Comparison of ENCODE assay signal across 23 mouse cellular contexts in the genomic region with DNA sequence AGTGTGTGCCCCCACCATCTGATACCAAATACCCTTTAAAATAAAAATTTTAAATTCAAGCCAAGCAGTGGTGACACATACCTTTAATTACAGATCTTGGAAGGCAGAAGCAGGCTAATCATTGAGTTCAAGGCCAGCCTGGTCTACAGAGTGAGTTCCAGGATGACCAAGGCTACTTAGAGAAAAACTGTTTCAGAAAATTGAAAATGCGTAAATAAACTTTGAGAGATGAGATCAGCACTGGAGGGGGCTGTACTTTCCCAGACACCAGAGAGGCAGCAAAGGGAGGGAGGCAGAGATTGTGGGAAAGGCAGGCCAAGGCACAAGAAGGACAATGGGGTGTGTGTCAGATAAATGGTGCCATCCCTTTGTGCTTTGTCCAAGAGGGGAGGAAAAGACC. TPM values are rescaled to one million over a fixed set of nuclear protein-coding genes. Genes with fewer than 3 reads are reported as not detected.
"Had no signal": no experiment of that assay in that cellular context is flagged by ENCODE, and none has a peak within 500 bp of the region (broad histone marks: within the 10 kb centered on the region; RNA-seq: fewer than 3 reads in every experiment).

No protein-coding gene starts in this region.

- DNase-seq: liver, postnatal 0 days; lung, adult 2 months; lung, postnatal 14 days; lung, postnatal 36 days; right cerebral cortex, postnatal 14 days; thymus, adult 2 months; thymus, postnatal 25 days had no signal

- ATAC-seq: liver, postnatal 0 days; lung, postnatal 0 days; midbrain, embryonic 13.5 days; midbrain, embryonic 15.5 days had no signal

RNA-seq across cellular contexts. Expression of gene Tmem92, which starts 20.2 kb away (rescaled TPM):
- total RNA-seq: megakaryocyte progenitor cell, adult 5-6 weeks; midbrain, postnatal 0 days; monocyte, adult 5-6 weeks; neutrophil, adult 5-6 weeks had no signal
- polyA plus RNA-seq: liver, postnatal 0 days; lung, adult 2 months; lung, embryonic 15.5 days; lung, postnatal 0 days; macrophage; midbrain, embryonic 11.5 days; midbrain, embryonic 13.5 days; midbrain, embryonic 15.5 days; midbrain, postnatal 0 days; neural tube, embryonic 12.5 days; neural tube, embryonic 14.5 days; spleen, adult 2 months; stomach, embryonic 15.5 days; stomach, postnatal 0 days; urinary bladder, adult 2 months had no signal

RNA-seq across cellular contexts. Expression of gene Cdc34b, which starts 20.7 kb away (rescaled TPM):
- total RNA-seq: megakaryocyte progenitor cell, adult 5-6 weeks; midbrain, postnatal 0 days; monocyte, adult 5-6 weeks; neutrophil, adult 5-6 weeks had no signal
- polyA plus RNA-seq: liver, postnatal 0 days; macrophage; midbrain, embryonic 11.5 days; midbrain, embryonic 15.5 days; neural tube, embryonic 12.5 days; neural tube, embryonic 14.5 days; spleen, adult 2 months; stomach, postnatal 0 days; thymus, adult 2 months had no signal

RNA-seq across cellular contexts. Expression of gene Gm11541, which starts 58.0 kb away (rescaled TPM):
- total RNA-seq: megakaryocyte progenitor cell, adult 5-6 weeks; monocyte, adult 5-6 weeks; neutrophil, adult 5-6 weeks had no signal
- polyA plus RNA-seq: liver, postnatal 0 days; lung, adult 2 months; macrophage; midbrain, embryonic 11.5 days; midbrain, embryonic 13.5 days; midbrain, embryonic 15.5 days; midbrain, postnatal 0 days; neural tube, embryonic 14.5 days; spleen, adult 2 months; thymus, adult 2 months; urinary bladder, adult 2 months had no signal
